Mouse (Mus musculus): ENCODE results near the gene Lhfpl3.
"Not testable (repeated sequence)": the region's sequence is repeated elsewhere in the genome, so short reads cannot be mapped to it uniquely, and the experiment has no call there.

Lhfpl3 gene

DNA sequence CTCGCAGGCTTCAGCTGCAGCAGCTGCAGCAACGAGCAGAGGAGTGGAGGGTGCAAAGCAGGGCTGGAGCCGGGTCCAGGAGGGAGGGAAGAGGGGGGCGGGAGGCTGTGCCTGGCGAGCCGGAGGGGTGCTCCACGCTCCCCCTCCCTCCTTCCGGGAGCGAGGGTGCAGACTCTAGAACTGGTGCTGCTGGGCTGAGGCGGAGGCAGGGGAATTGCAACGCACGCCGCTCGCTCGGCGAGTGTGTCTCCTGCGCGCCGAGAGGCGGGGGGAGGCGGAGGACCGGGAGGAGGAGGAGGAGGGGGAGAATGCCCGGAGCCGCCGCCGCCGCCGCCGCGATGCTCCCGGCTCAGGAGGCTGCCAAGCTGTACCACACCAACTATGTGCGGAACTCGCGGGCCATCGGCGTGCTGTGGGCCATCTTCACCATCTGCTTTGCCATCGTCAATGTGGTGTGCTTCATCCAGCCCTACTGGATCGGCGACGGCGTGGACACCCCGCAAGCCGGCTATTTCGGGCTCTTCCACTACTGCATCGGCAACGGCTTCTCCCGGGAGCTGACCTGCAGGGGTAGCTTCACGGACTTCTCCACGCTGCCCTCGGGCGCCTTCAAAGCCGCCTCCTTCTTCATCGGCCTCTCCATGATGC, at the start of gene Lhfpl3:
Gene Lhfpl3 (plus strand): TSS at position 175 of the 648 bp plus-strand sequence.
- peak; percentile 28 for DNase-seq (ENCODE audit: low spot score)

- not testable (repeated sequence) for DNase-seq (ENCODE audit: low spot score)
Observed at GRCm38 (mm10) chr5:22706271-22706670, 39.6 kb upstream of the Lhfpl3 start.

DNA sequence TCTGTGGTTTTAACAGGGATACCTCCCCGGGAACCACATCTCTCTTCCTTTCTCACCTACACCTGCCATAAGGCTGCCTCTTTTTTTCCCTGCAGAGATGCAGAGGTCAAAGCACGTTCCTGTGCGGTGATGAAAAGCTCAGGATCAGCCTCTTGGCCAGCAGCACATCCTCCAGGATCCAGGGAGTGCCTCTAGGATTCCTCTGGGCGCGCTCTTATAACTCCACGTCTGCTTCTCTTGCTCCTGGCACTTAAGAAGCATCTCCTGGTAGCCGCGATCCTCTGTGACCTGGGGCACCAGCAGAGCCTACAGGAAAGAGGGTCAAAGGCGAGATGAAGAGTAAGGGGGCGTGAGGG, 352 bp upstream of the Lhfpl3 start:
- no peak for DNase-seq (ENCODE audit: low spot score)

GRCm38 (mm10) chr5:22746533-22747021, 718 bp downstream of the Lhfpl3 start:
- no peak for DNase-seq (ENCODE audit: low spot score)

DNA sequence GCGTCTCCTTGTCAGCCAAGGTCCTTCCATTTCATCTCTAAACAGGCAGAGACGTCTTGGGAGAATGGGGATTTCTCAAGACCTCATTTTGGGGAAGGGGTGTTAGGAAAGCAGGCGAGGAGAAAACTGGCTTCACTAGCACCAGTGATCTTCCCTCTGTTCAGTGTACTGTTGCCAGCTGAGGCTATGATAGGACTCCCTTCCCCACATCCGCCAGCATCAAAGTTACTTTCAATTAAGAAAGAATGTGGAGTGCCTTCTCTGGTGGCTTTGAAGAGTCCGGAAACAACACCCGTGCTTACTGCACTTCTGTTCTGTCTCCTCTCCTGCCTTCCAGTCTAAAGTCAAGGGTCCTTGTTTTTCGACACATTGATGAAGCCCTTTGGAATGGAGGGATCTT, 1.4 kb downstream of the Lhfpl3 start:
- DNase-seq (ENCODE audit: low spot score), result no peak

- DNase-seq (ENCODE audit: low spot score), result no peak
Observed at GRCm38 (mm10) chr5:22757261-22757660, 11.4 kb downstream of the Lhfpl3 start.

DNA sequence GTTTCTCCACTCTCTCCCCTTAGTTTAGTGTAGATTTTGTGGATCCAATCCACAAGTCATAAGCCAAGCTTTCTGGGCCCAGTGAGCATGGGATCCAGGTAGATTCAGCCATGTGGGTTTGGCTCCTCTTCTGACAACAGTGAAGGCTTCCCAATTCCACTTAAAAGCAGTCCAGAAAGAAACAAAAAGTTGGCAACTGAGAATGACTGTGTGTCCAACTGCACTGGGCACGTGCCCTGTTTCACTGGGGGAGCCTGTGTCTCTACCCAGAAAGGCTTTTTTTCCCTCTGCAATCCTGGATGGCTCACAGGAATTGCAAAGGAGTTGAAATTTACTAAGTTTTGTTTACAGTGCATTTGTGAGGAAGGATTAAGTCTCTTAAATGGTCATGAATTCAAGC, 24.9 kb downstream of the Lhfpl3 start:
- no peak for DNase-seq (ENCODE audit: low spot score)

GRCm38 (mm10) chr5:22795361-22795760, 49.5 kb downstream of the Lhfpl3 start:
- no peak for DNase-seq (ENCODE audit: low spot score)

DNA sequence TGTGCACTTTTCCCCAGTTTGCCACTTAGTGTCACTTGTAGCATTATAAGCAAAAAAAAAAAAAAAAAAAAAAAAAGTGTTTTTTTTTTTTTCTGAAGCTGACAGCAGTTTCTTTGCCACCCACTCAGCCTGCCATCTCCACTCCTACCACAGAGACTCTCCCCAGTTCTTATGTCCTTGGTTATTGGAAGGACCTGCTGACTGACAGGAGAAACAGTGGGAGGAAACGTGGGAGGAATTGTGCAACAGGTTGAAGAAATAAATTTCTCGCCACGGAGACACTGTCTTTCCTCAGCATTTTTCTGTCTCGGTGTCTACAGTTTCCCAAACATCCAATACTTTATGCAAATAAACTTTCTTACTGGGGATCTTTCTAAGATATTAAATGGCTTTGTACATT, 67.6 kb downstream of the Lhfpl3 start:
- peak; percentile 8 for DNase-seq (ENCODE audit: low spot score)

DNA sequence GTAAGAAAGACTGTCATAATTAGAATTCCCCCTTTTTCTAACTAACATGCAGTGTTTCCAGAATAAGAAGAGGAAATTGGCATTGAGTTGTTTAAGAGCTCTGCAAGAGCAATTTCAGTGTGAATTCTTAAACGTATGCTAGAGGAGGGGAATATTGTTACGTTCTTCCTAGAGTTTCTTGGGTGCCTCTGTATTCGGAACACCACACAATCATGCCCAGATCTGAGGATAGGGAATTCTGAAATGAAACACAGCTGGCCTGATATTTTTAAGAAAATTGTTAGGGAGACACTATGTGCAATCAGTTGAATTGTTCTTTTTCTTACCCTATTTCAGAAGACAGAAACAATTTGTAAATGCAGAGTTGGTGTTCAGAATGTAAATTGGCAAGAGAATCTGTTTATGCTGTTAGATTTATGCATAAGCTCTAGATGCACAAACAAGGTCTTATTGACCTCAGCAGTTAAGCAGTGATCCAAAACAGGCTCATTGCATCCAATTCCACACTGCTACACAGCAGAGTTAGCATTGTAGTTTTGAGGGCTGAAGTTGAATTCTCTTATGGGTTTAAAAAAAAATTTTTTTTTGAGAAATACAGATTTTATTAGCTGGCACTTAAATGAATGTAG, 84.1 kb downstream of the Lhfpl3 start:
- DNase-seq (ENCODE audit: low spot score), result no peak

- no peak for DNase-seq (ENCODE audit: low spot score)
Observed at GRCm38 (mm10) chr5:22851572-22851971, 105.7 kb downstream of the Lhfpl3 start.

DNA sequence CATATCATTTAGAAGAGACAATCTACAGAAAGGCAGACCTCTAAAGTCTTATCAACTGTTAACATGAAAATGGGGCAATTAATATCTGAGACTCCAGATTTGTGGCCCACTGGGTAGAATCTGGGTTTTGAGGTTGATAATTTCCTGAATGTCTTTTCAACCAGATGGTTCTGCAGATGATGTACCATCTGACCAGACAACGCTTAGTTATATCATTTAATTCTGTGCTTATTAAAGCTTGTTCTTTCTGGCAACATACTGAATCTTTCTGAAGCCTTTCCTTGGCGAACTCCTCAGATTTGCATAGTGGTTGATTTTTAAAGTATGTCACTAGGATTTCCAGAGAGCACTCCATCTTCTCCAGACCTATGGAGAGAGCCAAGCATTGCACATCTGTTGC, 107.6 kb downstream of the Lhfpl3 start:
- DNase-seq (ENCODE audit: low spot score), result no peak

DNA sequence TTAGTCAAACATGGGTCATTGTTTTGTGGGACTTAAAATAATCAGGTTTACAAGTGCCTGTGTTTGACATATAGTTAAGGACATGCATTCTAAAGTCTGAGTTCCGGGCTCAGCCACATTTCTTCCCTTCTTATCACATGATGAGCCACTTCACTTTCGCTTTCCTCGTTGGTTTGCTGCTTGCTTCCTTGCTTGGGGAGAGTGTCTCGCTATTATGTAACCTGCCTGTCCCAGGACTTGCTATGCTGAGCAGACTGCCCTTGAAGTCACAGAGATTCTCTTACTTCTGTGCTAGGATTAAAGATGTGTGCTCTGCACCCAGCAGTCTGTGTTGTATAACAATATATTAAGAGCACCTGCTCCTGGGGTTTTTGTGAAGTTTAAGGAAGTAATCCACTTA, 110.6 kb downstream of the Lhfpl3 start:
- no peak for DNase-seq (ENCODE audit: low spot score)

- no peak for DNase-seq (ENCODE audit: low spot score)
Observed at GRCm38 (mm10) chr5:22861399-22861798, 115.5 kb downstream of the Lhfpl3 start.

DNA sequence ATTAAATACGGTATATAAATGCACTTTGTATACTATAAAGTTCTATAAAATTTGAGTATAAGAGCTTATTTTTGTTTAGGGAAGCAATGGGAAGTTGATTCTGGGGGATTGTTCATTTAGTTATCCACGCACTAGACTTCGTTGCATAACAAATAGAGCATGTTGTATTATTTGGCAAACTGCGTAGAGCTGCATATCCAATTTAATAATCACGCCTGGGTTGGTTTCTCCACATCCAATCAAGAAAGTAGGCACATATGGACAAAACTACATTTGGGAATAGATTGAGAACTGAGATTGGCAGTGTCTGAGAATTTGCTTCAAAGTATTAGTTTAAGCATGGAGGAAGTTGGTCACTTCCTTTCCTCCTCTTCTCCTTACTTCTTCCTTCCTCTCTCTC, 123.2 kb downstream of the Lhfpl3 start:
- no peak for DNase-seq (ENCODE audit: low spot score)

DNA sequence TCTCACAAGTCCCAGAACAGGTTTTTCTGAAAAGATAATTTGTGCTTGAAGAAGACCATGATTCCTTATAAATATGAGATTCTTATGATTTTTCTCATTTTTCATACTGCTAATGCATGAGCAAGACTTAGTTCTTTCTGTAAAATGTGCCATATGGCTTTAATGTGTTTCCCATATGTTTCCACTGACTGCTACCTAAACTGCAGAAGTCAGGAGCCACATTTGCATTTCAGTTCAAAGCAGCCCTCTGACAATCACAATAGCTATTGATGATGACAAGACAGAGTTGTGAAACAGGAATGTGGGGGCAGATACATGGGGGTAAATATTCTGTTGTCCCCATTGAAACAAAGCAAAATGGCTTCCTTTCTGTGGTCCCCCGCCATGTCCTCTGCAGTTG, 126.6 kb downstream of the Lhfpl3 start:
- DNase-seq (ENCODE audit: low spot score), result no peak

- peak; percentile 15 for DNase-seq (ENCODE audit: low spot score)
Observed at GRCm38 (mm10) chr5:22888345-22888744, 142.5 kb downstream of the Lhfpl3 start.

- DNase-seq (ENCODE audit: low spot score), result no peak
Observed at GRCm38 (mm10) chr5:22889481-22889880, 143.6 kb downstream of the Lhfpl3 start.

- no peak for DNase-seq (ENCODE audit: low spot score)
Observed at GRCm38 (mm10) chr5:22897228-22897627, 151.4 kb downstream of the Lhfpl3 start.

GRCm38 (mm10) chr5:22897656-22898289, 151.9 kb downstream of the Lhfpl3 start:
- no peak for DNase-seq (ENCODE audit: low spot score)

GRCm38 (mm10) chr5:22898593-22898992, 152.7 kb downstream of the Lhfpl3 start:
- no peak for DNase-seq (ENCODE audit: low spot score)

GRCm38 (mm10) chr5:22899913-22900312, 154.1 kb downstream of the Lhfpl3 start:
- no peak for DNase-seq (ENCODE audit: low spot score)

GRCm38 (mm10) chr5:22917197-22917596, 171.3 kb downstream of the Lhfpl3 start:
- DNase-seq (ENCODE audit: low spot score), result no peak
